Mouse (Mus musculus) testis, adult 2 months (tissue): ENCODE measurements around the gene Maml1. TPM values are rescaled to one million over a fixed set of nuclear protein-coding genes. Genes with fewer than 3 reads are reported as not detected.
"Not testable (repeated sequence)": the region's sequence is repeated elsewhere in the genome, so short reads cannot be mapped to it uniquely, and the experiment has no call there.

ENCODE experiments used
- H3K27ac ChIP-seq: fragments of 200-500 bp; 2 replicates; pipeline ENCODE4 v1.5.1; 2012; ENCODE audit warnings: low read depth, low read length; ENCODE audit not compliant: control insufficient read depth, insufficient read depth
- H3K27me3 ChIP-seq: fragments of 200-500 bp; 2 replicates; pipeline ENCODE4 v1.6.1; 2012; ENCODE audit warnings: mild to moderate bottlenecking, low read length, moderate library complexity; ENCODE audit not compliant: control insufficient read depth, insufficient read depth
- H3K36me3 ChIP-seq: fragments of 200-500 bp; 2 replicates; pipeline ENCODE4 v1.6.1; 2012; ENCODE audit warnings: mild to moderate bottlenecking, low read length; ENCODE audit not compliant: control insufficient read depth, insufficient read depth
- H3K4me1 ChIP-seq: fragments of 200-500 bp; 2 replicates; pipeline ENCODE4 v1.6.1; 2012; ENCODE audit warnings: low read length; ENCODE audit not compliant: control insufficient read depth, insufficient read depth
- H3K4me3 ChIP-seq: fragments of 200-500 bp; 2 replicates; pipeline ENCODE4 v1.5.1; 2012; ENCODE audit warnings: low read depth, mild to moderate bottlenecking, low read length, moderate library complexity, mixed read lengths; ENCODE audit not compliant: control insufficient read depth
- CTCF ChIP-seq: fragments of 200-500 bp; IDR thresholded peaks from 2 replicates; pipeline ENCODE4 v1.5.1; 2012; ENCODE audit warnings: low read depth, mild to moderate bottlenecking, inconsistent platforms, low read length, moderate library complexity; ENCODE audit not compliant: control insufficient read depth, insufficient read depth, insufficient replicate concordance
- POLR2A ChIP-seq: fragments of 200-500 bp; IDR thresholded peaks from 2 replicates; pipeline ENCODE4 v1.6.1; 2012; ENCODE audit warnings: low read depth, mild to moderate bottlenecking, inconsistent platforms, low read length, moderate library complexity; ENCODE audit not compliant: control insufficient read depth
- polyA plus RNA-seq: library from polyadenylated mRNA; depleted of rRNA; stranded (reverse); fragments of >200 nt; gene quantifications from 2 replicates; pipeline ENCODE4 v1.2.3, GENCODE M21; 2012

The Maml1 gene
- polyA plus RNA-seq, 1 experiment, result 4.2 TPM

DNA sequence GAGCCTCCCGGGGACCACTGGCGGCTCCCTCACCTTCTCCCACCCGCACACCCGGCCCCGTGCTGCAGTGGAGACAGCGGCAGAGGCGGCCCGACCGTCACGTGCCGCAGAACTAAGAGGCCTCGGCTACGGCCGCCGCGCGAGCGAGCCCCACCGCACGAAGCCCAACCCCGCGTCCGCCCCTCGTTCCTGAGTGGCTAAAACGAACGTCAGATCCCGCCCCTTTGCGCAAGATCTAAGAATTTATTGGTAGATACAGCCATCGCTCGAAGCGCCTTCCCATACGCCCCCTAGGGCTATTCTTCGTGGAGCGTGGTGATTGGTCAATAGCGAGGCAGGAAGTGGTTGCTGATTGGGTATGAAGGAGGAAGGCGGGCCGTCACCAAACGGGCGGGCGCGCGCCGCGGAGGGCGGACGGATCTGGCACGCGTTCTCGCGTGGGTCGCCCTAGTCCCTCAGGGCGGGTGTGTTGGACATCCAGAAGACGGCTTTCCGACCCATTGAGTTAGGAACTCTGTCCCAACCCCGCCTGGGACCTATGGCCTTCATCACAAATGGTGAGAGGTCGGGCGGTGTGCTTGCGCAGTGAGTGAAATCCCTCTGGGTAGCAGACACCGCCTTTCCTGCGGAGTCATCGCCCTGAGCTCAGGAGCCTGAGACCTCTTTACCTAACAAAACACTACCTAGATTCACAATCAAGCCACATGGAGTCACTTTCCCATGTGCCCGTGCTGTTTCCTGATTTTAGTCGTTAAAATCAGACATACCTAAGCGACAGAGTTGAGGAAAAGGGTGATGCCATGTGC, 33.6 kb upstream of the Maml1 start, which contains the start of gene Canx:
TSS of gene Canx (minus strand) at position 178 of the 806 bp plus-strand sequence.
- H3K27me3 ChIP-seq, result no peaks in the 10 kb centered on the region
- no peak for TF ChIP-seq CTCF
- TF ChIP-seq POLR2A, result peak; percentile 94
- peak within 1 kb of the TSS; percentile 98 for H3K4me3 ChIP-seq
- peaks cover 4% of the 10 kb centered on the region; the same call in 1 of the 2 replicates for H3K4me1 ChIP-seq
- no peaks in the 10 kb centered on the region for H3K36me3 ChIP-seq
- peak within 1 kb of the TSS; percentile 98 for H3K27ac ChIP-seq

DNA sequence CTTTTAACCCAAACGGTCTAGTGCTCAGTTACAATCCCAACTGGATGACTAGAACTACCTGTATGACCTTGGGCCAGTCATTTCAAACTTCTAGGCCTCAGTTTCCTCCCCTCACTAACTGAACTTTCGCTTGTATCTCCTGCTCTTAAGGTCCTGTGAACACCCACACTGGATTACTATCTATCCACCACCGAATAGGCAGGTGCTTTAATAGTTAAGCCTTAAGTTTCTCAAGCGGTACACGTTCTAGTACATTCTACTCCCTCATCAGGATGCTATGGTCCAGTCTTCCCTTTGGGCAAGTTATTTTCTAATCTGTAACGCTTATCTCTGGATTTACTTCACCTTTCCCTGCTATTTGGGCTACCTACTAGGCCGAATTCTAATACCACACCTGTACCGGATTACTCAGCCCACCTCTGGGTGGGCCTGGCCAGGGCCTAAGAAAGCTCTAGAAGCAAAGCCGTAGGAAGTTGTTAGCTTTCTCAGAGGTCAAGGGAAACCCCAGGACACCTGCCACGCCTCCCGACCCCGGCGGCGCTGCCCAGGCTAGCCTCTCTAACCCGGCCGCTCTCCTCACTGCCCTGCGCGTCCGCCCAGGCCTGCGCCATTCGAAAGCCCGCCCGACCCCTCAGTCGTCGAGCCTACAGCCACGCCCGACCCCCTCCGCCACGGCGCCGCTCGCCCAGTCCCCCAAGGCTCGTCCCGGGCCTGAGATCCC, 32.8 kb upstream of the Maml1 start:
- TF ChIP-seq POLR2A (no peak), CTCF (no peak)
- Histone ChIP-seq H3K4me1 (peaks cover 4% of the 10 kb centered on the region; the same call in 1 of the 2 replicates), H3K36me3 (no peaks in the 10 kb centered on the region), H3K4me3 (peak overlapping the region; percentile 98), H3K27ac (peak overlapping the region; percentile 50), H3K27me3 (no peaks in the 10 kb centered on the region)

DNA sequence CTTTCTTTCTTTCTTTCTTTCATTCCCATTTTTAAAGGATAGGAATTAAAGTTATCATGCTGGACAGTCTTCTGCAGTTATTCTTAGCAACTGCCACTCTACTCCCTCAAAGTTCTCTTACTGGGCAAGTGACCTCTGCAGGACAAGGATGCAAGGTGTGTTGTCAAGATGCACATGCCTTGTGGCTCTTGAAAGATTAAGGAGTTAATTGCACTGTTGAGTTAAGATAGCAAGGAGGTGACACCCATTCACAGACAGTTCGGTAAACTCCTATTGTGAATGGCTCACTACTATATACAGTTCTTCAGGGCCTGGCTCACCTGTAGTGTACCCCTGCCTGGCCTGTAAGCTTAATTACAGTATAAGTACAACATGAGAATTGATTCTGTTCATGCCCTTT, 31.7 kb upstream of the Maml1 start:
- H3K4me3 ChIP-seq, result no peak overlapping the region; the same call in 1 of the 2 replicates
- no peak overlapping the region; the same call in 1 of the 2 replicates for H3K27ac ChIP-seq
- H3K27me3 ChIP-seq, result no peaks in the 10 kb centered on the region
- no peak for TF ChIP-seq POLR2A
- no peak for TF ChIP-seq CTCF
- H3K4me1 ChIP-seq, result peaks cover 4% of the 10 kb centered on the region; the same call in 1 of the 2 replicates
- no peaks in the 10 kb centered on the region for H3K36me3 ChIP-seq

DNA sequence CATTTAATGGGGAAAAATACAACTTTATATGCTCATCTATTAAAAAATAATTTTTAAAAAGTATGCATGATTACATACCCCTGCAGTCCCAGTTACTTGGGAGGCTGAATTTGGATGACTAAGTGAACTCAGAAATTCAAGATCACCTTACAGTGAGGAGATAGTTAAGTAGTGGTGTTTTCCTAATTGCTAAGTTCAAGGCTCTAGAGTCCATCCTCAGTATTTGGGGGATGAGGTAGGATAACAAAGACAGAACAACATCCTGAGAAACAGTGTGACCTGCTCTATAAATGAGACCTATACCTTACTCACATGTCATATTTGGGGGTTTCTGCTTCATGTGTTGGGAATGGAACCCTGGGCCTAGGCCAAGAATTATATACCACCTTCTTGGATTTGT, 30.2 kb upstream of the Maml1 start:
- H3K27ac ChIP-seq, result no peak overlapping the region
- no peak for TF ChIP-seq POLR2A
- no peak for TF ChIP-seq CTCF
- H3K27me3 ChIP-seq, result no peaks in the 10 kb centered on the region
- no peak overlapping the region for H3K4me3 ChIP-seq
- peaks cover 4% of the 10 kb centered on the region; the same call in 1 of the 2 replicates for H3K4me1 ChIP-seq
- H3K36me3 ChIP-seq, result no peaks in the 10 kb centered on the region

DNA sequence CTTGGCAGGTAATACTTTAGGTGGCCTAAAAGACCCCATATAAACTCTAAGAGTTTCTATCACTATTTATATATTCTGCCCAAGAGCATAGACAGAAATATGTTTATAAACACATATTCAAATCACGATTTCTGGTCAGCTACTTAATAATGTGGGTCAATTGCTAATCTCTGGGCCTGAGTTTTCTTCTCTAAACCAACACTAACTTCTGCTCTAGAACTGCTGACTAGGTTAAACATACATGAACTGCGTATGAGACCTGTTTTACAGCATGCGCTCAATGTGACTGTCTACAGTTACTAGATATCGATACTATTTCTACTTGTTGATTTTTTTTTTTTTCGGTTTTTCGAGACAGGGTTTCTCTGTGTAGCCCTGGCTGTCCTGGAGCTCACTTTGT, 29.1 kb upstream of the Maml1 start:
- Histone ChIP-seq H3K4me1 (peaks cover 4% of the 10 kb centered on the region; the same call in 1 of the 2 replicates), H3K36me3 (no peaks in the 10 kb centered on the region), H3K27ac (no peak overlapping the region), H3K27me3 (no peaks in the 10 kb centered on the region), H3K4me3 (no peak overlapping the region)
- TF ChIP-seq POLR2A (no peak), CTCF (no peak)

DNA sequence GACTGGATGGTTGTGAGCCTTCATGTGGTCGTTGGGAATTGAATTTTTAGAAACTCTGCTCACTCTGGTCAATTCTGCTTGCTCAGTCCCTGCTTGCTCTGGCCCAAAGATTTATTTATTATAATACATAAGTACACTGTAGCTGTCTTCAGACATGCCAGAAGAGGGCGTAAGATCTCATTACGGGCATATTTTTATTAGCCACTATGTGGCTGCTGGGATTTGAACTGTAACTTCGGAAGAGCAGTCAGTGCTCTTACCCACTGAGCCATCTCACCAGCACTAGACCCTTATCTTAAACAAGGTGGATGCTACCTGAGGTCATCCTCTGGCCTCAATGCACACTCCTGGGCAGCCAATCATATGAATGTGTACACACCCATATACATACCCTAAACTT, 27.2 kb upstream of the Maml1 start:
- not testable (repeated sequence) for H3K4me3 ChIP-seq, H3K27me3 ChIP-seq, H3K36me3 ChIP-seq, H3K4me1 ChIP-seq, H3K27ac ChIP-seq

DNA sequence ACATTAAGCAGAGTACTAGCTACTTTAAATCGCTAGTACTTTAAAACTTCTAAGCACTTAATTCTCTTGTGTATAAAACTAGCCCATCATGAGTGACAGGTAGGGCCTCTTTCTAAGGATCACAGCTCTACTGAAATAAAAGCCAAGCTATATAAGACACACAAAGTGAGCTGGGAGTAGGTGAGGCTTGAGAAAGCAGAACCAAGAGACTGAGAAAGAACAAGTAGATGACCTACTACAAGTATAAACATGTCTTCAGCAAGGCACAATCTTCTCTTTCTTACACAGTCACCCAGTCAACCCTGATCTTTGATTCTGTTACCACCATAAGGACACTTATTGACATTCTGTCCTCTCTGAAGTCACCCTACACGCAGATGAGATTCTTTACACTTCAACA, 20.7 kb upstream of the Maml1 start:
- no peak for TF ChIP-seq POLR2A
- no peak for TF ChIP-seq CTCF
- Histone ChIP-seq H3K36me3 (no peaks in the 10 kb centered on the region), H3K27ac (no peak overlapping the region), H3K4me1 (no peaks in the 10 kb centered on the region), H3K27me3 (no peaks in the 10 kb centered on the region), H3K4me3 (no peak overlapping the region)
